Mouse (Mus musculus): ENCODE measurements around the gene Smap2.

Smap2 gene

GRCm38 (mm10) chr4:121021911-121022310 lies 4.9 kb upstream of the Smap2 start:
- DNase-seq (ENCODE audit: low spot score in 2 of 2) = no peak

GRCm38 (mm10) chr4:121020040-121020790 lies 3.2 kb upstream of the Smap2 start:
- DNase-seq (ENCODE audit: low spot score in 2 of 2) = no peak

DNA sequence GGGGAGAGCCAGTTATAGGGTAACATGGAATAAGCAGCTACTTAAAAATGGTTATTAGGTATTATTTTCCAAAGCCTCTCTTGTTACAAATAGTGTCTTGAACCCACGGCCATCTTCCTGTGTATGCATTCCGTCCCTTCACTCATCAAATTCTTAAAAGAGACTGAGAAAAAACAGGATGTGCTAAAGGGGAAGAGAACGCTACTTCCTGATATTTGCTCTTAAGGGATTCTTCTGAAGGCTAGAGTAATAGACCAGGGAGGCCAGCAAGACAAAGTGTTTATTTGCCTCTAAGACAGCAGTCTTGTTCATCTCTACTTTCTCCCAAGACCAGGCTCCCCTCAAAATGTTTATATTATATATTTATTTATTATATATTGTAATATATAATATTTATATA lies 1.2 kb upstream of the Smap2 start:
- no peak for DNase-seq (ENCODE audit: low spot score in 2 of 2)

GRCm38 (mm10) chr4:121016021-121016898 lies 787 bp downstream of the Smap2 start:
- peak; percentile 60 to 82 for DNase-seq (ENCODE audit: low spot score in 2 of 2)

- DNase-seq (ENCODE audit: low spot score in 2 of 2) = no peak
These were observed 1.8 kb downstream of the Smap2 start for GRCm38 (mm10) chr4:121015268-121015659.

- DNase-seq (ENCODE audit: low spot score in 2 of 2) = peak in 1 of 2 experiments; percentile 41
These were observed 2.3 kb downstream of the Smap2 start for GRCm38 (mm10) chr4:121014594-121015267.

- DNase-seq (ENCODE audit: low spot score in 2 of 2) = no peak
These were observed 6.1 kb downstream of the Smap2 start for GRCm38 (mm10) chr4:121010770-121011549.

DNA sequence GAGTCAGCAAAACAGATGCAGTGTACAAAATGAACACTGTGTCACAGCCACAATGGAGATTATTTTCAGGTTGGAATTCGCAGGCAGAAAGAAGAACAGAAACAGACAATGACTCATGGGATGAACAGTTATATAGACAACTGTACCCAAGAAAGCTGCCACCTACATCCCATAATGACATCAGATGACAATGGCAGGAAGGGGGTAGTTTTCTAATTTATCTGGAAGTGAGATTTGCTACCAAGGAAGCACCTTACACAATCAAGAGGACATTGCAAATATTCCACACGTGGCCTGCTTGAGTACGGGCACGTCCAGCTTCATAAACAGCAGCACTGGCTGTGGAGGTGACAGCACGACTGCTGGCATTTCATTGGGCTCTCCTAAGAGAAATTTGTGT lies 7.9 kb downstream of the Smap2 start:
- no peak for DNase-seq (ENCODE audit: low spot score in 2 of 2)

GRCm38 (mm10) chr4:121008071-121008745 lies 8.8 kb downstream of the Smap2 start:
- no peak for DNase-seq (ENCODE audit: low spot score in 2 of 2)

DNA sequence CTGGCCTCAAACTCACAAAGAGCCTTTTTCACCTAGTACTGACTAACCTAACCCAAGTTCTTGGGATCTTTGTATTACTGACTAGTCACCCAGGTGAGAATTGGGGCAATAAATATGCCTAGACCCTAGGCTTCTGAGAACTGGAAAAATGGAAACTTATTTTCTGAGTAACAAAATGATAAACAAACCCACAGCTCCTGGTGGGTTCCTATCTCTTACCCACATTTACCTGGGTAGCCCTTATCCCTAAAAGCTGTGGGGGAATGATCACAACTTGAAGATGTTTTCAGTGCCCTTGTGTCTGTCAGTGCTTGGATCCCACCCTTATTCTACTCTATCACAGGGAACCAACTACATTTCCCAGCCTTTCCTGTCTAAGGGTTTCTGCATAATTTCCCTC lies 10.0 kb downstream of the Smap2 start:
- DNase-seq (ENCODE audit: low spot score in 2 of 2) = no peak

DNA sequence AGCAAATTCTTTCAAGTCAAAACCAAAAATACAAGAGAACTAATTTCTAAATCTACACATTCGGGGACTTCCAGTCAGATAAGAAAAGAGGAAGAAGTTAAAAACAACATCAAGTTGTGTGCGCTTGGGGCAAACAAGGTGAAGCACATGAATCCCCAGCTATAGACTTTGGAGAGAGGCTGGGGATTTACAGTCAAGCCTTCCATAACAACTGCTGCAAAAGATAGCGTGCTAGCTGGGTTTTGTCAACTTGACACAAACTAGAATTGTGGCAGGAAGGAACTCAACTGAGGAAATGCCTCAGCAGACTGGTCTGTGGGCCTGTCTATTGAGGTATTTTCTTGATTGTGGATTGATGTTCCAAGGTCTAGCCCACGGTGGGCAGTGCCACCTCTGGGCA lies 12.4 kb downstream of the Smap2 start:
- DNase-seq (ENCODE audit: low spot score in 2 of 2) = peak in 1 of 2 experiments; percentile 25

DNA sequence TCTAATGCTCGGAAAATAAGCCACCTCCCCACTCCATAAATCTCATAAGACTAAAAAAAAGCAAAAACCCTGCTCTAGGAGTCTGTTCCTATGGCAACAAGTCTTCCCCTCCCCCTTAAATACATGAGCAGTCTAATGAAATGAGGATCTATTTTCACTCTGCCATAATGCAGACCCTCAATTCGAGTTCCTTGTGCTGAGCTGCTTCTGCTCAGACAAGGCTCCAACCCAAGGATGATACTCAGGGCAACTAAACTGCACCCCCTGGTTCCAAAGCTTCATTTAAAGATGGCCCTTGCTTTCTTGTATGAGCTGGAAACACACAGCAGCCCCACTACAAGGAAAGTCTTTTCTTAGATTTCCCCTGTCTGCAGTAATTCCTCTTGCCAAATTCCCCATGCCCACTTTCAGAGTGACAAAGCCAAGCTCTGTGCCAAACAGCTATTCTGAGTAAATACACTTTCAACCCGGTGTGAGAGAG lies 13.4 kb downstream of the Smap2 start:
- no peak for DNase-seq (ENCODE audit: low spot score in 2 of 2)

DNA sequence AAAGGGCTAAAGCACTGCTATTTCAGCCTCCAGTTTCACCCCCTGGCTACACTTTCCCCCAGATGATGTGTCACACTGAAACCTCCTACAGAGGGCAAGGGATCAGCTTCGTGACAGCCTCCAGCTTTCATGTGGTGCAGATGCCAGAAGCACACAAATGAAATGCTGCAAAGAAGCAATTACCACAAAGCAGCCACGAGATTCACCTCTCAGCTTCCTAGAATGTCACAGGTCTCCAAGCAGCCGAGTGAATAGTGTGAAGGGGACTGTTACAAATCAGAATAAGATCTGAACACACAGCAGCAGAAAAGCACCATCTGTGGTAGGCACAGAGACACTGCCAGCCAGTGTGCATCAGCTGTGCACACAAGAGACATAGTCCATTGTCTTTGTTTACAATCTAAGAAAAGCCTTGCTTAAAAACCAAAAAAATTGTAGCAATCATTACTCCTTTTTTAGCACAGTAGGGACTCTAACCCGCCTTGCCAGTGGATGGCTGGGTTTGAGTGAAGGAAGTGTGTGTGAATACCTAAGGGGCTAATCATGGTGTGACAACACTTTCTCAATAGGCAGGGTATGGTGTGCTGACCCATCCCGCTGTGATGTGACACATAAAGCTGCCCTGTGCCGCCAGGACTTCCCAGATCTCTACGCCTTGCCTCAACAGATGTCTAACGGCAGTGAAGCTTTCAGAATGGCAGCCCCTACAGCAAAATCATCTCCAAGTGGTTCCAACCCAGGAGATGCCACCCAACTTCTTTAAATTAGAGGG lies 14.5 kb downstream of the Smap2 start:
- no peak for DNase-seq (ENCODE audit: low spot score in 2 of 2)

- DNase-seq (ENCODE audit: low spot score in 2 of 2) = no peak
These were observed 15.4 kb downstream of the Smap2 start for GRCm38 (mm10) chr4:121001659-121002058.

GRCm38 (mm10) chr4:121001042-121001441 lies 16.0 kb downstream of the Smap2 start:
- no peak for DNase-seq (ENCODE audit: low spot score in 2 of 2)

GRCm38 (mm10) chr4:120995911-120996310 lies 21.1 kb downstream of the Smap2 start:
- DNase-seq (ENCODE audit: low spot score in 2 of 2) = no peak

- no peak for DNase-seq (ENCODE audit: low spot score in 2 of 2)
These were observed 24.0 kb downstream of the Smap2 start for GRCm38 (mm10) chr4:120993025-120993424.

DNA sequence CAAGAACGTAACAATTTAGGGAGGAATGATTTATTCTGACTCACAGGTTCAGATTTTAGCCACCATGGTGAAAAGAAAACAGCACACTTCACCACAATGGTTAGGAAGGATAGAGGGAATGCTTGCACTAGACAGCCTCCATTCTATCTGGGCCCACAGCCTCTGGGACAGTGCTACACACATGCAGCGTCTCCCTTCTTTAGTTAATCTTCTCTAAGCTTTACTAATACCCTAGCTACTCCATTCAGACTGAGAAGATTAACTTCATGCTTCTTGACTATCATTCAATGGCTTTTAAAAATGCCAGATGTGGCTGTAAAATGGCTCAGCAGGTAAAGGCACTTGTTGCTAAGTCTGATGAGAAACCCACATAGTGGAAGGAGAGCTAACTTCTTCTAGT lies 24.8 kb downstream of the Smap2 start:
- DNase-seq (ENCODE audit: low spot score in 2 of 2) = no peak

DNA sequence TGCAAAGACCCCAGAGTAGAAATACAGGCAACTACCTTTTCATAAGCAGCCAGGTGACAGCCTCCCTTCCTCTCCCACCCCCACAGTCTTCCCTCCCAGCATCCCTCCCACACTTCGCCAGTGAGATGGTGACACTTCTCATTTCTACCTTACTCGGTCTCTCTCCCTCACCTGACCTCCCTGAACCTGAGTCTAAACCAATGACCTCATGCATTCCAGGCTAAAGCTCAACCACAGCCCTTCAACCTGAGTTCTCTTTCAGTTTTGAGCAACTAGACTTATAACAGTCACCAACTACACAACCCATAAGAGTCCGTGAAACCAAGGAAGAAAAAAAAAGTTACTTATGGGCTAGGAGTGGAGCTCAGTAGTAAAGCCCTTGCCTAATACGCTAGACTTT lies 29.7 kb downstream of the Smap2 start:
- DNase-seq (ENCODE audit: low spot score in 2 of 2) = no peak

GRCm38 (mm10) chr4:120986446-120986845 lies 30.6 kb downstream of the Smap2 start:
- peak; percentile 35 to 78 for DNase-seq (ENCODE audit: low spot score in 2 of 2)

All from spleen, postnatal 4 days (tissue).